Mouse (Mus musculus): Measurements from ENCODE around the gene Gm38394. TPM values are rescaled to one million over a fixed set of nuclear protein-coding genes. Genes with fewer than 3 reads are reported as not detected.
"Not testable (repeated sequence)": the region's sequence is repeated elsewhere in the genome, so short reads cannot be mapped to it uniquely, and the experiment has no call there.

Gene Gm38394
- 1.0 and 3.0 TPM in 2 replicates for polyA plus RNA-seq (2012; rRNA removed)

DNA sequence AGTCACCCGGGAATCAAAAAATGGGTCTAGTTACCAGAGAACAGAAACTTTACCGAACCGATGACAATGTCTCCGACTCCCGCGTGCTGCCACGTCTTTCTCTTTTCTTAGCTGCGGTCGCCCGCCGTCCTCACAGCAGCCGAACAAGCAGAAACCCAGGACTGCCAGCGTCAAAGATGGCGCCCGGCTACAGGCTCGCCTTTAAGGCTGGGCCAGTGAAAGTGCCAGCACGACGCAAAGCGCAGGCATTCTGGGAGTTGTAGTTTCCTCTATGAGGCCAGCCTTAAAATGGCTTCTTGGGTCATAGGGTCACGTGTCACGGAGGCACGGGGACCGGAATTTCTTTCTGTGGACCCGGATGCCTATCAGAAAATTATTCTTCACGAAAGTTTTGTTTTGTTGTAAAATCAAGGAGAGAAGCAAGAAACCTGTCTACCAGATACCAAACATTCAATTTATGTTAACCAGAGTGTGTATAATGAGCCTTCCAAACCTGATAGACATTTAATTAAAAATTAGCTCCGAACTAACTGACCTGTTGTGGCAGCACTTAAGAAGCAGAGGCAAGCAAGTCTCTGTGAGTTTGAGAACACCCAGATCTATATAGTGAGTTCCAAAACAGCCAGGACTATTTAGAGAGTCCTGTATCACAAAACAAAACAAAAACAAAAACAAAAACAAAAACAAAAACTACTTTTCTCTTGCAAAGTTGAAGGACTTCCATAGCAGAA lies at the start of gene Gm38394:
Gene Gm38394, minus strand, starts transcription at position 116 of the 731 bp plus-strand sequence.
- DNase-seq (ENCODE audit: low read depth, low spot score): peak; percentile 96
- WGBS: 2% methylated on average over 26 of the region's 26 CpGs

DNA sequence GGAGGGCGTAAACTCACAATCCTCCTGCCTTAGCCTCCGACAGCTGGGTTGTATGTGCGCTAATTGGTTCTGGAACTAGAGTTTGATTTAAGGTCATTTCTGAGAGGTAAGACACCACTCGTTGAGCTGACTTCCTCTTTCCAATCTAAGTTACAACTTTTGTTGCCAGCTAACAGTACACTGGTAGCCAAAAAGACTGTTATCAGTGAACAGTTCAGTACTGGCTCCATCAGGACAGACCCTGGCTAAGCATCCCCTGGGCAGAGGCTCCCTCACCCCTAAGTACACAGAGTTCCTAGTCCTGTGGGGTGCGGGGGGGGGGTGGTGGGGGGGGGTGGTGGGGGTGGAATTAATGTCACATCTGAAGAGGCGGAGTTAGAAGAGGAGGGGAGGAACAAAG lies 49.8 kb upstream of the Gm38394 start:
- WGBS: 61% methylated on average over 6 of the region's 6 CpGs
- DNase-seq (ENCODE audit: low read depth, low spot score): no peak

DNA sequence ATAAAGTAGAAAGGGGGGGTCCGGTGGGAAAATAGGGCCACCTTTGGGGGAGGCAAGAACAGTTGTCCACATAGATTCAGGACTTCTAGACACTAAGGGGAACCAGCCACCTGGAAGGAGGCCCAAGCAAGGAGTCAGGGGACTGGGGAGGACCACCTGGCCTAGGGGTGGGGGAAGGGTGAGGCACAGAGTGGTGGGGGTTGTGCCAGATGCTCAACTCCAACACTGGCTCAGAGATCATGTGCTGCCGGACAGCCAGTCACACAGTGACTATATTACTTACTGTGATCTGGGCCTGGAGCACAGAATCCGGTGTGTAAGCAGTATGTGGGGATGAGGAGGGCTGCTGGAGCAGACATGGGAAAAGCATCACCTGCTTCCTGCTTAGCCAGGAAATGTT lies 48.2 kb upstream of the Gm38394 start:
- DNase-seq (ENCODE audit: low read depth, low spot score): no peak
- 79% methylated on average over 3 of the region's 3 CpGs for WGBS

DNA sequence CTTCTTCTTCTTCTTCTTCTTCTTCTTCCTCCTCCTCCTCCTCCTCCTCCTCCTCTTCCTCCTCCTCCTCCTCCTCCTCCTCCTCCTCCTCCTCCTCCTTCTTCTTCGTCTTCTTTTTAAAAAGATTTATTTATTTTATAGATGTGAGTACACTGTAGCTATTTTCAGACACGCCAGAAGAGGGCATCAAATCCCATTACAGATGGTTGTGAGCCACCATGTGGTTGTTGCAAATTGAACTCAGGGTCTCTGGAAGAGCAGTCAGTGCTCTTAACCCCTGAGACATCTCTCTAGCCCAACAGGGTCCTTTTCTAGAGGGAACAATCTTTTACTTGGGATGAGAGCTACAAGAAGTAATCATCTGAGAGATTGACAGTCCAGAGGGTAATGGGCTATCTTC lies 40.7 kb upstream of the Gm38394 start:
- 11% methylated on average over 1 of the region's 2 CpGs for WGBS
- not testable (repeated sequence) for DNase-seq (ENCODE audit: low read depth, low spot score)

DNA sequence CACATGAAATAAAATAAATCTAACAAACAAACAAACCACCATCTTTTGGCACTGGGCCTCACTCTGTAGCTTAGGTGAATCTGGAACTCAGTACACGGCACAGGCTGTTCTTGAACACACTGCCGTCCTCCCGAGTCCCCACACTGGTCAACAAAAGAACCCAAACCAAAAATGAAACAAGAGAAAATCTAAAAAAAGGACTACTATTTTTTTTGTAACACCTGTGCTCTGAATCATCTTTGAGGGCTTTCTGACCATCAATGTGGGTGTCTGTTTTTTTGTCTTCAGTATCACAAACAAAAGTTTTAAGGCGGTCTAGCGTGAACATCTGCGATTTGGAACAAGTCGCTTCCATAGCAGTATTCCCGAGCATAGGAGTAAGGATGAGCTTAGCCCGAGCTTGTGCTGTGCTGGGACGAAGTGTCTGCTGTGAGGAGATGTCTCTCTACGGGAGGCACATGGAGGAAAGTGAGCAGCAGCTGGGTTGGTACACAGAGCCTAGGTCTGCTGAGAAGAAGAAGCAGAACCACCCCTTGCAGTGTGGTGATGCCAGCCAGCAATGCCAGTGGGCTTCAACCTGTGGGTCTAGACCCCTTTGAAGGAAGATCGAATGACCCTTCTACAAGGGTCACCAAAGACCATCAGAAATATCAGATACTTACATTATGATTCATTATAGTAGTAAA lies 37.0 kb upstream of the Gm38394 start:
- DNase-seq (ENCODE audit: low read depth, low spot score): no peak
- WGBS: 93% methylated on average over 12 of the region's 12 CpGs

DNA sequence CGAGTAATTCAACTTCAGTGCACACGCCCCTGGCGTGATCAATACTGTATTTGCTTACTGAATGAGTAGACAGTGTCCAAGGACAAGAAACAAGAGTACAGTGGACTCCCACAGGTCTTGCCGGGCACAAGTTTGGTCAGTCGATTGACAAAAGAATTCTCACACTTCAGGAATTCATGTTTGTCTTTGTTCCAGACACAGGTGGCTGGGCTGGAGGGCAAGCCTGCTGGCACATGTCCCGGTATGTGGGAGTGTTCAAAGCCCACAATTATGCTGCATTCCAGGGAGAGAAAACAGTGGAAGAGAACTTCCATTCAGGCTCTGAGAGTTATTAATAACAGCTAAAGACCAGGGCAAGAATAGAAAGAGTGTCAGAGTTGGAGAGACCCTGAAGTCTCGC lies 34.8 kb upstream of the Gm38394 start:
- 14% methylated on average over 7 of the region's 7 CpGs for WGBS

DNA sequence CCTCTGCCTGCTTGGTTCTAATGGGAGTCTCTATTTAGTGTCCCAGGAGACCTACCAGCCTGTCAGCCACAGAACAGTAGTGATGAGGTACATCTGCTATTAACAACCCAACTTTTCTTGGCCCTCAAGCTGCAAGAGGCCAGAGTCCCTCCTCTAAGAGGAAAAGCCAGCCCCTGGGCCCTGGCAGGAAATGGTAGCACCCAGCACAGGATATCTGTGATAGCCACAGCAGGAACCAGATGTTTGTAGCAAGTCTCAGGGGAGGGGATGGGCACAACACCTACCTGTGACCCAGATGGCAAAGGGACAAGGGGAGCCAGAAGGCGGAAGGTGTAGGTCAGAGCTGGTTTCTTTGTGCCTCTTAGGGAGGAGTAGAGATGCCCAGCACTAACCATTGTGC lies 33.8 kb upstream of the Gm38394 start:
- no peak for DNase-seq (ENCODE audit: low read depth, low spot score)
- 63% methylated on average over 1 of the region's 1 CpGs for WGBS

More for the DNA sequence above, 34.8 kb upstream of the Gm38394 start:
- no peak for DNase-seq (ENCODE audit: low read depth, low spot score)

DNA sequence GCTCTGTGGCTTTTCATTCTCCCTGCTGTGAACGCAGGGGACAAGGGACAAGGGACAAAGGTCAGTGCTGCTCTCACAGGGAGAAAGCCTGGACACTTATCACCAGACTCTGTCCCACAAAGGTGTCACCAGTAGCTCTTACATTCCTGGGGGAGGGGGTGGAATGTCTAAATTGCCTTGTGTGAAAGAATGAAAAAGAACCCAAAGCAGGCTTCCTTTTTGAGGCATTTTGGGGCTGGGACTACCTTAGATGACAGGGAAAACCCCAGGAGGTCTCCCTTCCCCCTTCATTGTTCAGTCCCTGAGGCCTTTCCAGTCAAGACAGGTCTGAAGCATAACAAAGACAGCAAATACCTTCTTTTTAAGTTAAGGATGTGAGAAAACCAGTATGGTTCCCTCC lies 33.2 kb upstream of the Gm38394 start:
- WGBS: 10% methylated on average over 1 of the region's 1 CpGs
- no peak for DNase-seq (ENCODE audit: low read depth, low spot score)

DNA sequence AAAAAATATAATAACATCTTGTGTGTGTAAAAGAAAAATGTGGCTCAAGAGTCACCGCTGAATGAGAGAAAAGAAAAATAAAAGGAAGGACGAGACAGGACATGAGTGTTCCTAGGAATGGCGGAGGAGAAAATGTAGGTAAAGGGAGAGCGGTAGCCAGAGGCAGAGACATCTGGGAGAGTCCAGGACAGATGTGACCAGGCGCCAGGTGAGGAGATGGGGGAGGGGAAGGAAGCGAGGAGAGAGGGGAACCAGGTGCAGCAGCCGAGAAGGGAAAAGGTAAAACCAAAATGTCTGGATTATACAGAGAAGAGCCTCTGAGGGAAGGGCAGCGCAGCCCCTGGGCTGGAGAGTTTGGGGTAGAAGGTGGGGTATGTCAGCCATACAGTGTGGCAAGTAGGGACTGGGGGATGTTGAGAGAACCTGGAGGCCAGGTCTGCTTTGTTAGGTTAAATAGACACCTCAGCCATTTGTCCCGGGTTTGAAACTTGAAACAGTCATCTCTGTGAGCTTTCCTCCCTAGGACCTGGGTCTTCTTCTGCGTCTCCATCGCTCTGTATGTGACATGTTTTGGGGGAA lies 32.5 kb upstream of the Gm38394 start:
- no peak for DNase-seq (ENCODE audit: low read depth, low spot score)
- WGBS: 71% methylated on average over 11 of the region's 11 CpGs

DNA sequence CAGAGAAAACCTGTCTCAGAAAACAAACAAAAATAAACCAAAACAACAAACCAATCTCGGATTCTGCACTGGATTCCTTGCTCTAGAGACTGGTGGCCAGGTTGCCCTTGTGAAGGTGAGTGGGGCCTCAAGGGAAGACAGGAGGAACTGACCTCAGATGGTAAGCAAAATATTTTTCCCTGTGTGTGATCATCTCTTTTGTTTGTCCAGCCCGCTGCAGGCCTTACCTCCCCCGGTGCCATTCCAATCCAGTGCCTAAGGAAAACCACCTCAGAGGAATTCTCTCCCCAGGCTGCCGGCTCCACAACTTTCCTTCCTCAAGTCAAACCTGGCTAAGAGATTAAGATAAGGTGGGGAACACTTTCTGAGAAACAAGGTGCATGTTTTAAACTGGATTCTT lies 31.1 kb upstream of the Gm38394 start:
- DNase-seq (ENCODE audit: low read depth, low spot score): no peak
- WGBS: 63% methylated on average over 4 of the region's 4 CpGs

DNA sequence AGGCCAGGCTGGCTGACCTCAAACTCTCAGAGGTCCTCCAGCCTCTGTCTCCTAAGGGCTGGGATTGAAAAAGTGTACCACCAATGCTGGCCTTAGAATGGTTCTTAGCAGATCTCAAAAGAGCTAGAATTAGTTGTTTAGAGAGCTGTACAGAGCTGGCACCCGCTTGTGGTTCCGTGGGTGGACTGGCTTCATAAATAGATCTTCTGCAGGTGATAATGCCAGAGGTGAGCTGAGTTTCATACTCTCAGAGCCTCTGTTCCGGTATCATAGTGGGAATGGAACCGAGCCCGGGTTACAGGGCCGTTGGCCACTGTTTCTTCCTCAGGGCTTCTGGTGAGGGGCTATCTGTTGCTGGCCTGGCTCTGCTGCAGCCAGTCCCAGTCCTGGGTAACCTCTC lies 29.9 kb upstream of the Gm38394 start:
- 91% methylated on average over 6 of the region's 6 CpGs for WGBS
- DNase-seq (ENCODE audit: low read depth, low spot score): no peak

DNA sequence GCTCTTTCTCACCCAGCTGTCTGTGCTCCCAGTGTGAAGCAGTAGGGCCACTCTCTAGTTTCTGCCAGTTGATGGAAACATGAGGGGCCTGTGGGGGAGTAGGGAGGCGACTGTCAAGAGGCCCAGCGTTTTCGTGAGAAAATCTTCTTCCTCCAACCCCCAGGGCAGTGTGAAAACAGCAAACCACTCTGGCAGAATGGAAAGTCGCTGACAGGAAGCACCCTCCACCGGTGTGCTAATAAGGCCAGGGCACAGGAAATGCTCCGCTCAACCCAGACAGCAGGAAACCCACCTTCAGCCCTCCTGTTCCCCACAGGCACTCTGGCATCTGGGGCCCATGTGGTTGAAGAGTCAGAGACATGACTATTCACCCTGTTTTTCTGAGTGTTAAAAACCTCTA lies 28.8 kb upstream of the Gm38394 start, which contains the start of gene Lax1:
Gene Lax1, minus strand, starts transcription at position 212 of the 400 bp plus-strand sequence.
- DNase-seq (ENCODE audit: low read depth, low spot score): no peak
- WGBS: 62% methylated on average over 6 of the region's 6 CpGs

DNA sequence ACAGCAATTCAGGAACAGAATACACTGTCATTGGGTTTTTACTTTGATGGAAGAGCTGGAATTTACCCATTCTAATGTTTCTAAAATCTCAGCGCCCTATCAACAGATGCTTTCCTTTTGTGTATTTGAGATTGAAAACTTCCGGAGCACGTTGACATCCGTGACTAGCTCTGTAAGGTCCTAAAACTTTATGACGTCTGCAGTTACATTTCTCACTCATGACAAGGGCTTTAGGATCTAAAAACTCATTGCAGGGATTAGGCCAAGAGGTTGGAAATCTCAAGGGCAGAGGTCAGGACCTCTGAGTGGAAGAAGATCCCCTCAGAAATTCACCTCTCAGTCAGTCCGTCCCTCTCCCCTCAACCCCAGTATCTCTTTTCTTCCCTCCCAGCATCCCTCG lies 27.2 kb upstream of the Gm38394 start:
- no peak for DNase-seq (ENCODE audit: low read depth, low spot score)
- WGBS: 64% methylated on average over 7 of the region's 7 CpGs

DNA sequence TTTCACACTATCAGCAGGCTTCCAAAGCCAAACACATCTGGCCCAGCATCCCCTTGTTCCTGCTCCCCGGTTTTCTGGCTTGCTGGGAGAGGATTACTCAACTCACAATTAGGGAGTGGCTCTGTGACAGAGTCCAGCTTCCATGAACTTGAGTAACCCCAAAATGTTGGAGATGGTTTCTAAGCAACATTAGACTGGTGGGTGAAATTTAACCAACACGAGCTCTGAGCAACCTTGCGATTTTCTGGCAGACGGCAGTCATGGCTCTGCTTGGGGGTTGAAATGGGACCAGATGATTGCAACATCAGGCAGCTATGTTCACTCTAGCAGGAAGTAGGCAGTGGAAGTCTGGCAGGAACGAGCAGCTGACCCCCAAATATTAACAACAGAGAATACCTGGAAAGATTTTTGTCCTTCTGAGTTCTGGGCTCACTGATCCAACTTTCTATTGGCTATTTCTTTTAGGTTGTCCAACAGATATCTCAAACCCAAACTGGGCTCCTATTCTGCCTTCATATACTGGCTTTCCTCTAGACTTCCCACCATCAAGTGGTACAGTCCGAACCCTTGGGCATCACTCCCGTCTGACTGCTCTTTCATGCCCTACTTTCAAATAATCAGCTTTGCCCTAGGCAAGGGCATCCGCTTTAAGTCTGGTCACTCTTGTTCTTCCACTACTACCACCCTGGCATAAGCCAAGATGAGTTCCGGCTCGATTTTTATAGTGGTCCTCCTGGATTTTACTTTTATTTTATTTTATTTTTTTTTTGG lies 24.8 kb upstream of the Gm38394 start:
- no peak for DNase-seq (ENCODE audit: low read depth, low spot score)
- WGBS: 34% methylated on average over 10 of the region's 10 CpGs

DNA sequence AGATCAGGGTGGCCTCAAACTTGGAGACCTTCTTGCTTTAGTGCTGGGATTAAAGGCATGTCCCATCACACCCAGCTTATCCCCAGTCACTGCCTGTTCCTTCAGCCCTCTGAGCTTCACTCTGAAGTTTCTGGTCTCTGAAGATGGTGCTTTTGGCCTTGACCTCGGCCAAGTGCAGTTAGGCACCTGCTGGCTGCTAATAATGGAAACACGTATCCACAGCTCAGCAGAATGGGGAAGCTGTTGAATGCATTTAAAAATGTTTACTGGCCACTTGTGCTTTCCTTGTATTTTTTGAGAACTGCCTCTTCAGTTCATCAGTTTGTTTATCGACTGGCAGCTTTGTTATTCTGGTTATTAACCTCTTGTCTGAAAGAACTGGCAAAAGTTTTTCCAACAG lies 10.7 kb upstream of the Gm38394 start:
- 69% methylated on average over 3 of the region's 3 CpGs for WGBS
- DNase-seq (ENCODE audit: low read depth, low spot score): no peak

DNA sequence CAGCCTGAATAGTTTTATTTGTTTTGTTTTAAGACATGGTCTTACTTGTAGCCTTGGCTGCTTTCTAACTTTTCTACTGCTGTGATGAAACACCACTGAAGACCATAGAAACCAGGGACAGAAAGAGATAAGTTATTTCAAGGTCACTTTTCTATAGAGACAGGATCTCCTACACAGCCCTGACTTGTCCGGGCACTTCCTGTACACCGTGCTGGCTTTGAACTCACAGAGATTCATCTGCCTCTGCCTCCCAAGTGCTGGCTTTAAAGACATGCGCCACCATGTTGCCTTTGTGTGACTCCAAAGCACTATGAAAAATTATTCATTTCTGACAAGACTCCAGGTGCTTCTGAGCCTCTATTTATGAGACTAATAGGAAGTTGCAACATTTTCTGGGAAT lies 10.1 kb upstream of the Gm38394 start:
- DNase-seq (ENCODE audit: low read depth, low spot score): no peak
- WGBS: 81% methylated on average over 3 of the region's 3 CpGs

DNA sequence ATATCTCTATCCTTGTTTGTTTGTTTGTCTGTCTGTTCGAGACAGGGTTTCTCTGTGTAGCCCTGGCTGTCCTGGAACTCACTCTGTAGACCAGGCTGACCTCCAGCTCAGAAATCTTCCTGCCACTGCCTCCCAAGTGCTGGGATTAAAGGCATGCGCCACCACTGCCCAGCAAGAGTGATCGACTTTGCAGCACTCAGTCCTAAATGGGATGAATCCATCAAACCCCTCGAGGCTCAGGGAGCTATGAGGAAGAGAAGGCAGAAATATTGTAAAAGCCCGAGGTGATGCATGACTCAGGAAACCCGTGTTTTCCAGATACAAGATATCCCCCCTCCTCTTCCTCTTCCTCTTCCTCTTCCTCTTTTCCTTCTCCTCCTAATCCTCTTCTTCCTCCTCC lies 9.7 kb upstream of the Gm38394 start:
- 48% methylated on average over 6 of the region's 6 CpGs for WGBS
- DNase-seq (ENCODE audit: low read depth, low spot score): no peak

DNA sequence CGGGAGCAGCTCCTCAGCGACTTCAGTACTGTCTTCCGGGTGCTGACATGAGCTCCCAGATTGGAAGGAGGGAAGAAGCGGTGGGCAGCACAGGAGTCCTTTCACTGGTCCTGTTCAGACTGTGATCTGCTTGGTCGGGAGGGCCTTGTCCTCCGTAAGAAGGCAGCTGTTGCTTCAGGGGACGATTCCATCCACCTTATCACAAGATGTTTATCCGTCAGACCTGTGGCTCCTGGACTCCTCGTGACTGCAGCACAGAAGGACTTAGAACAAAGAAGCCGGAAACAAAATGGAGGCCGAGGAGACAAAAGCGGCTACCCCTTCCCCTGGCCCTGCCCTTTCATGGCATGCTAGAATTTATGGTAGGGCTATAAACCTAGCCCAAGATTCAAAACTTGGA lies 9.1 kb upstream of the Gm38394 start:
- no peak for DNase-seq (ENCODE audit: low read depth, low spot score)
- 52% methylated on average over 12 of the region's 12 CpGs for WGBS

DNA sequence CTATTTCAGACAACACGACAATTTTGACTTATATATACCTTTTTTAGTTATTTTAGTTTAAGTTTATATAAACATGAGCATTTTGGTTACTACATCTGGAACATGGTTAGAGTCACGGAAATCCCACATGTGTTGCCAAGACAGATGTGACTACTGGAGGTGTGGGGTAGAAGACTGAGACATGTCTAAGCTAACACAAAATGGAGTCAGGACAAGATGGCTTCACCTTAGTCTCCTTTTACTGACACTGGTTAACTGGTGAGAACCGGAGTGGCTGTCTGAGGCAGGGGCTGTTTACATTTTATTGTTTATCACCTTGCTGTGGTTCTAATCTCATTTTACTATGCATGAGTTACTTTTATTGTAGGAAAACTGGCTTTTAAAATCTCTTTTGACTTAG lies 7.5 kb upstream of the Gm38394 start:
- no peak for DNase-seq (ENCODE audit: low read depth, low spot score)
- 84% methylated on average over 3 of the region's 3 CpGs for WGBS

DNA sequence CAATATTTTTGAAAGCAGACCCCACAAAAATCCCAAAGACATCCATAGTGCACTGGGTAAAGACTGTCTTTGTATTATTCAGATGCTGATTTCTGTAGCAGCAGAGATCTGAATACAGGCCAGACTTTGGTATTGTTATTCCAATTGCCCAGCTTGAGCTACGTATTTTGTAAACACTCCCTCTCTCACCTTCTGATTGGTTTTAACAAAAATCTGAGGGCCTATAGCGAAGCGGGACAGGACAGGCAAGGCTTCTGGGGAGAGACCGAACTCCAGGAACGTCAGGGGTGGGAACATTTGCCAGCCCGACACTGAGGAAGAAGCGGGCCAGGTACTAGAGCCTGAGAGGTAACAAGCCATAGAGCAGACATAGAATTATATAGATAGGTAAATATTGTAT lies 6.6 kb upstream of the Gm38394 start:
- WGBS: 89% methylated on average over 7 of the region's 7 CpGs
- no peak for DNase-seq (ENCODE audit: low read depth, low spot score)
